Mouse (Mus musculus) lung, adult 2 months (tissue): ENCODE data around the gene Prmt2.

Experiments used
- CTCF ChIP-seq: fragments of 200-500 bp; IDR thresholded peaks from 2 replicates; pipeline ENCODE4 v1.5.1; 2011; ENCODE audit warnings: mild to moderate bottlenecking, low read length, control low read depth; ENCODE audit not compliant: insufficient read depth
- POLR2A ChIP-seq: fragments of 200-500 bp; IDR thresholded peaks from 2 replicates; pipeline ENCODE4 v1.6.1; 2011; ENCODE audit warnings: low read depth, mild to moderate bottlenecking, control low read depth, low read length, borderline replicate concordance; ENCODE audit errors: extremely low read depth

GRCm38 (mm10) chr10:76257231-76257630 is 19.6 kb upstream of the Prmt2 start:
- TF ChIP-seq CTCF, result no peak
- TF ChIP-seq POLR2A, result no peak
